Mouse (Mus musculus) gonadal fat pad, adult 2 months (tissue): ENCODE measurements around the gene Nktr. TPM values are rescaled to one million over a fixed set of nuclear protein-coding genes. Genes with fewer than 3 reads are reported as not detected.

Source experiments
- polyA plus RNA-seq: library from polyadenylated mRNA; depleted of rRNA; stranded (reverse); fragments of >200 nt; gene quantifications from 2 replicates; pipeline ENCODE4 v1.2.3, GENCODE M21; 2012; rRNA removed

Nktr gene
- polyA plus RNA-seq, 1 experiment = 73.9 TPM

Other genes with a start within 250 kb of the Nktr start
- gene Cck, start 223.5 kb upstream of the Nktr start, polyA plus RNA-seq = 1.7 and 1.9 TPM in 2 replicates
- 1.1 and 2.3 TPM in 2 replicates for gene Lyzl4, start 77.1 kb upstream of the Nktr start, polyA plus RNA-seq
- 7.5 and 11.2 TPM in 2 replicates for gene Vipr1, start 76.5 kb upstream of the Nktr start, polyA plus RNA-seq
- gene Sec22c, start 13.7 kb upstream of the Nktr start, polyA plus RNA-seq = 11.2 and 12.1 TPM in 2 replicates
- 35.9 and 43.4 TPM in 2 replicates for gene Ss18l2, start 8.8 kb upstream of the Nktr start, polyA plus RNA-seq
- 30.8 and 31.9 TPM in 2 replicates for gene Zfp651, start 40.2 kb downstream of the Nktr start, polyA plus RNA-seq
- gene Klhl40, start 58.4 kb downstream of the Nktr start, polyA plus RNA-seq = 0.14 TPM in 1 of 2 replicates, not detected in the other
- 4.7 and 8.5 TPM in 2 replicates for gene Hhatl, start 73.3 kb downstream of the Nktr start, polyA plus RNA-seq
- 1.0 and 1.7 TPM in 2 replicates for gene Ccdc13, start 120.3 kb downstream of the Nktr start, polyA plus RNA-seq
- 29.5 and 35.5 TPM in 2 replicates for gene Higd1a, start 139.2 kb downstream of the Nktr start, polyA plus RNA-seq
- 3.0 and 3.3 TPM in 2 replicates for gene Ackr2, start 179.2 kb downstream of the Nktr start, polyA plus RNA-seq
- gene Cyp8b1, start 197.1 kb downstream of the Nktr start, polyA plus RNA-seq = 0.15 and 0.16 TPM in 2 replicates
- 3.7 and 4.0 TPM in 2 replicates for gene Fam198a, start 231.8 kb downstream of the Nktr start, polyA plus RNA-seq